Mouse (Mus musculus) E14TG2a.4 (cell line): ENCODE measurements around the gene Capg.

Experiments
- H3K27me3 ChIP-seq: 2 replicates; pipeline ENCODE4 v1.6.1; 2014; ENCODE audit warnings: low read length, control low read depth; ENCODE audit not compliant: insufficient read depth
- H3K36me3 ChIP-seq: 2 replicates; pipeline ENCODE4 v1.6.1; 2014; ENCODE audit warnings: low read length, control low read depth; ENCODE audit not compliant: insufficient read depth
- H3K4me1 ChIP-seq: replicated peaks from 2 replicates; pipeline ENCODE4 v1.6.1; 2014; ENCODE audit warnings: low read depth, low read length, control low read depth
- H3K4me3 ChIP-seq: replicated peaks from 2 replicates; pipeline ENCODE4 v1.5.1; 2014; ENCODE audit warnings: mild to moderate bottlenecking, low read length
- H3K9me3 ChIP-seq: 2 replicates; pipeline ENCODE4 v1.6.1; 2014; ENCODE audit warnings: low read length, control low read depth
- CTCF ChIP-seq: conservative IDR thresholded peaks from 2 replicates; pipeline ENCODE4 v1.5.1; 2014; ENCODE audit warnings: low read length
- NANOG ChIP-seq: IDR thresholded peaks from 2 replicates; pipeline ENCODE4 v1.6.1; 2014; ENCODE audit warnings: borderline replicate concordance, low read length, mixed read lengths
- POU5F1 ChIP-seq: IDR thresholded peaks from 2 replicates; pipeline ENCODE4 v1.6.1; 2014; ENCODE audit warnings: low read length, borderline replicate concordance

Gene Capg

GRCm38 (mm10) chr6:72598791-72599557 lies 54.8 kb downstream of the Capg start:
- H3K4me1 ChIP-seq = peaks cover 42% of the 10 kb centered on the region
- TF ChIP-seq POU5F1 = no peak
- TF ChIP-seq NANOG = no peak
- peaks cover 30% of the 10 kb centered on the region for H3K36me3 ChIP-seq
- H3K4me3 ChIP-seq = peak overlapping the region; percentile 82
- H3K9me3 ChIP-seq = no peaks in the 10 kb centered on the region
- no peaks in the 10 kb centered on the region; the same call in 1 of the 2 replicates for H3K27me3 ChIP-seq

- H3K27me3 ChIP-seq = no peaks in the 10 kb centered on the region; the same call in 1 of the 2 replicates
- H3K36me3 ChIP-seq = peaks cover 37% of the 10 kb centered on the region
- H3K4me1 ChIP-seq = peaks cover 48% of the 10 kb centered on the region
- H3K9me3 ChIP-seq = no peaks in the 10 kb centered on the region
- no peak for TF ChIP-seq CTCF
- no peak for TF ChIP-seq NANOG
- no peak for TF ChIP-seq POU5F1
- H3K4me3 ChIP-seq = no peak overlapping the region
Measured at GRCm38 (mm10) chr6:72600216-72600615, 56.0 kb downstream of the Capg start.

DNA sequence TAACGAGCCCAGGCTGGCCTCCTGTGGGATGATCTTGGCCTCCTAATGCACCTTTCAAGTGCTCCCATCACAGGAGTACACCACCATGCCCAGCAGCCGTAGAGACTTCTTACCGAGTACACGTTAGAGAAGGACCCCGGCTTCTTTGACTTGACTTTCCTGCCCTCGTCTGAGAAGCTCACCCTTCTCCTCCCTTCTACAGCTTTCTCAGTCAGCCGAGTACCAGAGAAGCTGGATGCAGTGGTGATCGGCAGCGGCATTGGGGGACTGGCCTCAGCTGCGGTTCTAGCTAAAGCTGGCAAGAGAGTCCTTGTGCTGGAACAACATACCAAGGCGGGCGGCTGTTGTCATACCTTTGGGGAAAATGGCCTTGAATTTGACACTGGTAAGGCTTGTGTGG lies 56.6 kb downstream of the Capg start:
- TF ChIP-seq NANOG (no peak), CTCF (no peak), POU5F1 (no peak)
- H3K4me3 ChIP-seq = no peak overlapping the region
- peaks cover 48% of the 10 kb centered on the region for H3K4me1 ChIP-seq
- H3K27me3 ChIP-seq = no peaks in the 10 kb centered on the region; the same call in 1 of the 2 replicates
- no peaks in the 10 kb centered on the region for H3K9me3 ChIP-seq
- peaks cover 43% of the 10 kb centered on the region for H3K36me3 ChIP-seq

DNA sequence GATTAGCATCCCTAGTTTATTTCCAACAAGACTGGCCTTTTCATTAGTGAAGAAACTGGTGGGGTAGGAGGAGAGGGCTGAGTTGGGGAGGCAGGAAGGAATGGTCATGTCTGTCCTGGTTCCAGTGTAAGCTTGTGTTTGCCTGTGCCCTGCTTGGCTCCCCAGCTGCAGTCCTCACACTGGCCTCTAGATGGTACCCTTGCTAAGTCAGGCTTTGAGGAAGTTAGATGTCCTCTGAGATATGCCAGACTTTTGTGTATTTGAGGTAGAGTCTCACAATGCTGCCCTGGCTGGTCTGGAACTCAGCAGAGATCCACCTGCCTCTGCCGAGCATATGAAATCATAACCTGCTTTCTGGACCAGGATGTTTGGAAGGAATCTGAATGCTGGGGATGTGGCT lies 57.5 kb downstream of the Capg start:
- Histone ChIP-seq H3K36me3 (peaks cover 52% of the 10 kb centered on the region), H3K9me3 (no peaks in the 10 kb centered on the region), H3K4me3 (no peak overlapping the region), H3K27me3 (no peaks in the 10 kb centered on the region; the same call in 1 of the 2 replicates), H3K4me1 (peaks cover 48% of the 10 kb centered on the region)
- TF ChIP-seq NANOG (no peak), CTCF (peak; percentile 96)

DNA sequence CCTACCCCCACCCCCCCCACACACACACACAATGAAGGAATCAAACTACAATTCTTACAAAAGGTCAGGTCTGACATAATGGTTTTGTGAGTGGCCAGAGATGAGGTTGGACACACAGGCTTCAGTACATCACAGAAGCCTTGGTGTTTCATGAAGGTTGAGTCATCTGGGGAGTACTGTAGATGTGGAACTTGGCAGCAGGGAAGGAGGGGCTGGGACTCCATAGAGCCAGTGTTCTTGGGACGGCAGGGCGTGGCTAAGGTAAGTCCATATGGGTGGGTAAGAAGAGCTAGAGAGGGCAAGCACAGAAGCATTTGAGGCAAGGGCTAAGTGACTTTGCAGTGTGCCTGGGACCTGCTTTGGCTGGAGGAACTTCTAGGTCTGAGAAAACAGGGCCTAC lies 59.9 kb downstream of the Capg start:
- Histone ChIP-seq H3K27me3 (no peaks in the 10 kb centered on the region), H3K36me3 (peaks cover 74% of the 10 kb centered on the region), H3K4me1 (peaks cover 29% of the 10 kb centered on the region), H3K9me3 (no peaks in the 10 kb centered on the region), H3K4me3 (no peak overlapping the region)
- TF ChIP-seq POU5F1 = no peak
- TF ChIP-seq NANOG = no peak
- no peak for TF ChIP-seq CTCF

DNA sequence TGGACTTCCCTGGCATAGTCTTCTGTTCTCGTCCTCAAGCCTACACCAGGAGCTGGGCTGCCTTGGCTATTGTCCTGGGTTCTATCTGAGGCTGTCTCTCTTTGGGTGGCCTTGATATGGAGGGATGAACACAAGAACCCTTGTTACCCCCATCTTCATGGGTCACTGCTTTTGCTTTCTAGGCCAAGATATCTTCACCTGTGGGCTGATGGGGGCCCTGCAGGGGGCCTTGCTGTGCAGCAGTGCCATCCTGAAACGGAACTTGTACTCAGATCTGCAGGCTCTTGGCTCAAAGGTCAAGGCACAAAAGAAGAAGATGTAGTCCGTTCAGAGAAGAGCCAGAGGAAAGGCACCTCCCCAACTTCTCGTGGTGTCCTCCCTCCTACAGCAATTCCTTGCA lies 62.9 kb downstream of the Capg start:
- H3K36me3 ChIP-seq = peaks cover 98% of the 10 kb centered on the region
- peaks cover 7% of the 10 kb centered on the region; the same call in 1 of the 2 replicates for H3K4me1 ChIP-seq
- no peak overlapping the region for H3K4me3 ChIP-seq
- no peaks in the 10 kb centered on the region for H3K9me3 ChIP-seq
- TF ChIP-seq CTCF (no peak), POU5F1 (no peak), NANOG (no peak)
- H3K27me3 ChIP-seq = no peaks in the 10 kb centered on the region

GRCm38 (mm10) chr6:72607676-72608075 lies 63.5 kb downstream of the Capg start:
- H3K36me3 ChIP-seq = peaks cover 97% of the 10 kb centered on the region
- no peaks in the 10 kb centered on the region for H3K9me3 ChIP-seq
- H3K27me3 ChIP-seq = no peaks in the 10 kb centered on the region
- peaks cover 7% of the 10 kb centered on the region; the same call in 1 of the 2 replicates for H3K4me1 ChIP-seq
- H3K4me3 ChIP-seq = no peak overlapping the region
- TF ChIP-seq NANOG = no peak
- TF ChIP-seq POU5F1 = no peak
- no peak for TF ChIP-seq CTCF

DNA sequence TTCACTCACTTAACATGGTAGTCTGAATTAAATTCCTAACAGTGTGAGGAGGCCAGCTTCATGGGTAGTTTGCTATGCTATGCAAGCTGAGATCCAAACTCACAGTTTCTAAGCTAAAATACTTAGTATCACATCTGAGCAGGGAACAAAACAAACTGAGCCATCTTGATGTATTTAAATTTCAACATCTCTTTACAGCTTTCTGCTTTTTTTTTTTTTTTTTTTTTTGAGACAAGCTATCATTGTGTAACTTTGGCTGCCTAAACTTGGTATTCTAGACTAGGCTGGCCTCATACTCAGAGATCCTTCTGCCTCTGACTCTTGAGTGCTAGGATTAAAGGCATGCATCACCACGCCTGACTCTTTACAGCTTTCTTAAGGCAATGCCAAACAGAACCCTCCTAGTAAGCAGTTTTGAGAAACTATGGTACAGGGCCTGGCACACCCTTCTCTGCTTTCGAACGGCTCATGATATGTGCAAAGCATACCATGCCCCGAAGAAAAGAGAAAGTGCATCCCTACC lies 64.5 kb downstream of the Capg start:
- Histone ChIP-seq H3K4me3 (no peak overlapping the region), H3K9me3 (no peaks in the 10 kb centered on the region), H3K4me1 (peaks cover 11% of the 10 kb centered on the region), H3K36me3 (peaks cover 97% of the 10 kb centered on the region), H3K27me3 (no peaks in the 10 kb centered on the region)
- TF ChIP-seq CTCF (no peak), POU5F1 (no peak), NANOG (no peak)
